Mouse (Mus musculus) brain, embryonic 14.5 days (tissue): ENCODE measurements at regions not wholly inside any gene's neighbourhood (a gene's known extent, or its start where the extent isn't known, plus 50 kb on each side); places are given as distances from the start of the nearest gene placed in this dataset.
A peak's percentile ranks its signal among the peaks of the same experiment; 100 is the strongest.
"Not testable (repeated sequence)": the region's sequence is repeated elsewhere in the genome, so short reads cannot be mapped to it uniquely, and the experiment has no call there.

Experiments used
- DNase-seq: peaks from one replicate; pipeline ENCODE4 v3.0.0-alpha.2; 2011; ENCODE audit warnings: low read depth
- CTCF ChIP-seq: fragments of 200-500 bp; IDR thresholded peaks from 2 replicates; pipeline ENCODE4 v1.5.1; 2012; ENCODE audit warnings: inconsistent platforms, mild to moderate bottlenecking, moderate library complexity, borderline replicate concordance; ENCODE audit not compliant: insufficient read depth, insufficient read length; ENCODE audit errors: extremely low read depth
- POLR2A ChIP-seq: fragments of 200-500 bp; IDR thresholded peaks from 2 replicates; pipeline ENCODE4 v1.6.1; 2012; ENCODE audit warnings: mild to moderate bottlenecking, inconsistent platforms, borderline replicate concordance; ENCODE audit not compliant: poor library complexity, insufficient read depth, insufficient read length, severe bottlenecking; ENCODE audit errors: extremely low read depth

GRCm38 (mm10) chr12:92915203-92915602 is 1066.2 kb upstream of the Sel1l start:
- no peak for TF ChIP-seq CTCF
- TF ChIP-seq POLR2A, result no peak
- DNase-seq, result no peak

GRCm38 (mm10) chr12:92904382-92904781 is 1055.4 kb upstream of the Sel1l start:
- TF ChIP-seq POLR2A, result no peak
- TF ChIP-seq CTCF, result no peak
- no peak for DNase-seq

GRCm38 (mm10) chr12:92892315-92892714 is 1043.4 kb upstream of the Sel1l start:
- no peak for DNase-seq
- TF ChIP-seq CTCF (no peak), POLR2A (no peak)

GRCm38 (mm10) chr12:92891663-92892062 is 1042.7 kb upstream of the Sel1l start:
- not testable (repeated sequence) for DNase-seq

- DNase-seq, result not testable (repeated sequence)
Measured at GRCm38 (mm10) chr12:92891126-92891525, 1042.2 kb upstream of the Sel1l start.

GRCm38 (mm10) chr12:92887747-92888146 is 1038.8 kb upstream of the Sel1l start:
- DNase-seq, result no peak
- no peak for TF ChIP-seq POLR2A
- no peak for TF ChIP-seq CTCF

- not testable (repeated sequence) for DNase-seq
Measured at GRCm38 (mm10) chr12:92886394-92887075, 1037.6 kb upstream of the Sel1l start.

- DNase-seq, result not testable (repeated sequence)
Measured at GRCm38 (mm10) chr12:92884014-92884413, 1035.1 kb upstream of the Sel1l start.

GRCm38 (mm10) chr12:92883091-92883490 is 1034.1 kb upstream of the Sel1l start:
- DNase-seq, result not testable (repeated sequence)

GRCm38 (mm10) chr12:92882540-92882939 is 1033.6 kb upstream of the Sel1l start:
- not testable (repeated sequence) for DNase-seq

- no peak for DNase-seq
- TF ChIP-seq POLR2A, result no peak
- no peak for TF ChIP-seq CTCF
Measured at GRCm38 (mm10) chr12:92873602-92874001, 1024.6 kb upstream of the Sel1l start.

- TF ChIP-seq POLR2A (no peak), CTCF (no peak)
- peak; percentile 49 for DNase-seq
Measured at GRCm38 (mm10) chr12:92869336-92869735, 1020.4 kb upstream of the Sel1l start.

GRCm38 (mm10) chr12:92823090-92823786 is 974.3 kb upstream of the Sel1l start:
- TF ChIP-seq POLR2A (no peak), CTCF (no peak)
- DNase-seq, result no peak
